Comparison of ENCODE assay signal across 8 mouse cellular contexts in genomic region chr3:32317165-32317900, GRCm38 (mm10). TPM values are rescaled to one million over a fixed set of nuclear protein-coding genes. Genes with fewer than 3 reads are reported as not detected.
DNase-seq lines count a peak whose midpoint lies in the region; ATAC-seq and TF ChIP-seq lines count a peak whose summit lies in the region.

No protein-coding gene starts in this region.

- intact Hi-C loops in heart, adult 2 months (cut with DNase I) = loop anchor here (1.0 kb wide), 1 partner anchor 527 kb away; no protein-coding TSS in a partner anchor
- intact Hi-C loops in left cerebral cortex, postnatal 10 days (cut with DNase I) = loop anchor here (1.0 to 10.0 kb wide), 2 partner anchors 527 to 1173 kb away; partner anchors contain the start of gene Cldn11

- peak; percentile 10 to 40 for DNase-seq in heart, adult 2 months
- DNase-seq in heart, adult 8-10 months (ENCODE audit: low spot score) = no peak
- DNase-seq in adrenal gland, postnatal 10 days = peak; percentile 57
- DNase-seq in forebrain, embryonic 10.5 days (ENCODE audit: extremely low spot score, low spot score) = peak; percentile 22
- peak; percentile 44 to 49 for DNase-seq in left cerebral cortex, postnatal 10 days (ENCODE audit: extremely low spot score in 1 of 2, low spot score in 2 of 2)
- DNase-seq in thymus, postnatal 36 days = peak; percentile 14 to 15

- TF ChIP-seq EP300 in heart, adult 2 months (IDR thresholded peaks at IDR 0.05; ENCODE audit: insufficient read depth, low read depth, low read length) = no peak

- peak; percentile 64 for ATAC-seq in inflammation-experienced regulatory T-cells, adult 6 months
- peak; percentile 93 for ATAC-seq in midbrain, embryonic 15.5 days (replicated peaks)

- no peaks in the 10 kb centered on the region for H3K27me3 ChIP-seq in heart, adult 2 months (ENCODE audit: control insufficient read depth, insufficient read depth, low read length)
- peaks cover 5% of the 10 kb centered on the region; the same call in 1 of the 2 replicates for H3K27me3 ChIP-seq in forebrain, embryonic 10.5 days (ENCODE audit: poor library complexity, severe bottlenecking)
- H3K27me3 ChIP-seq in midbrain, embryonic 15.5 days (replicated peaks) = no peaks in the 10 kb centered on the region

- TF ChIP-seq CTCF in heart, adult 2 months (IDR thresholded peaks at IDR 0.05) = peak; percentile 78

- H3K4me2 ChIP-seq in midbrain, embryonic 15.5 days = peak overlapping the region; percentile 27; the same call in 1 of the 2 replicates

- no peak for TF ChIP-seq POLR2A in heart, adult 2 months (IDR thresholded peaks at IDR 0.05; ENCODE audit: insufficient read depth, low read depth, low read length)

- no peak overlapping the region for H3K27ac ChIP-seq in heart, adult 2 months
- no peak overlapping the region for H3K27ac ChIP-seq in forebrain, embryonic 10.5 days
- H3K27ac ChIP-seq in midbrain, embryonic 15.5 days = no peak overlapping the region

- H3K4me3 ChIP-seq in heart, adult 2 months = no peak overlapping the region
- H3K4me3 ChIP-seq in forebrain, embryonic 10.5 days = no peak overlapping the region
- H3K4me3 ChIP-seq in midbrain, embryonic 15.5 days = no peak overlapping the region

- H3K9me3 ChIP-seq in forebrain, embryonic 10.5 days = no peaks in the 10 kb centered on the region
- no peaks in the 10 kb centered on the region for H3K9me3 ChIP-seq in midbrain, embryonic 15.5 days

- H3K36me3 ChIP-seq in heart, adult 2 months (ENCODE audit: control insufficient read depth, insufficient read depth, low read length) = no peaks in the 10 kb centered on the region
- no peaks in the 10 kb centered on the region for H3K36me3 ChIP-seq in forebrain, embryonic 10.5 days (replicated peaks)
- no peaks in the 10 kb centered on the region for H3K36me3 ChIP-seq in midbrain, embryonic 15.5 days (replicated peaks)

- WGBS in heart, adult 2 months = 24% methylated on average over 12 of the region's 12 CpGs
- WGBS in forebrain, embryonic 10.5 days = 25% methylated on average over 12 of the region's 12 CpGs
- WGBS in midbrain, embryonic 15.5 days = 24% methylated on average over 12 of the region's 12 CpGs

- no peak overlapping the region for H3K9ac ChIP-seq in heart, adult 2 months (ENCODE audit: low read depth, low read length)
- no peak overlapping the region for H3K9ac ChIP-seq in midbrain, embryonic 15.5 days

- H3K4me1 ChIP-seq in heart, adult 2 months (ENCODE audit: control insufficient read depth, insufficient read depth, low read length) = no peaks in the 10 kb centered on the region
- H3K4me1 ChIP-seq in forebrain, embryonic 10.5 days = no peaks in the 10 kb centered on the region
- H3K4me1 ChIP-seq in midbrain, embryonic 15.5 days = 0 out of 2 replicates have a peak, but pooled peaks cover 3% of the 10 kb centered on the region

- H3K79me2 ChIP-seq in heart, adult 2 months (replicated peaks; ENCODE audit: control insufficient read depth, insufficient read depth, low read length) = no peaks in the 10 kb centered on the region

RNA-seq across cellular contexts. Expression of gene Zmat3, which starts 48.5 kb away (rescaled TPM):
- total RNA-seq in heart, adult 2 months (2021) = 1 to 10 TPM; 5.9 to 6.1 TPM
- 4.4 and 7.3 TPM in 2 replicates for polyA plus RNA-seq in heart, adult 2 months (2012; rRNA removed)
- 1 to 10 TPM; 5.9 to 8.9 (median 6.6) TPM for total RNA-seq in heart, adult 8-10 months (2022)
- total RNA-seq in adrenal gland, postnatal 10 days (2021) = 10 to 100 TPM; 13.3 to 14.8 TPM
- 7.5 and 8.2 TPM in 2 replicates for polyA plus RNA-seq in forebrain, embryonic 10.5 days (2016; fragmentation: Nextera tagmentation; extraction: Ambion mirVana)
- 1 to 10 TPM; 4.7 to 9.1 (median 5.8) TPM for polyA plus RNA-seq in inflammation-experienced regulatory T-cells, adult 6 months (2017; shearing (Covaris generic))
- 10 to 100 TPM; 84.6 to 88.7 TPM for total RNA-seq in left cerebral cortex, postnatal 10 days (2021)
- polyA plus RNA-seq in midbrain, embryonic 15.5 days (2015; fragmentation: Nextera tagmentation; extraction: Ambion mirVana) = 7.0 and 8.0 TPM in 2 replicates

Comparison
In these comparisons a context has a peak if more than half of its experiments do, and no peak if none do; other contexts are left out.
1. RNA of gene Zmat3, which starts 48.5 kb away (total RNA-seq): 84.6 to 88.7 TPM in left cerebral cortex, postnatal 10 days; 13.3 to 14.8 TPM in adrenal gland, postnatal 10 days, 5.9 to 8.9 TPM in heart, adult 8-10 months and 5.9 to 6.1 TPM in heart, adult 2 months; every median in the first group is over 4 times any median in the second.